Mouse (Mus musculus) liver, embryonic 16.5 days (tissue): Measurements from ENCODE around the gene Hs3st4. TPM values are rescaled to one million over a fixed set of nuclear protein-coding genes. Genes with fewer than 3 reads are reported as not detected.

Experiments used
- ATAC-seq: fragments of 200-750 bp; cut with Nextera tagmentation; 2 replicates; pipeline ENCODE4 v1.8.0; 2017; ENCODE audit warnings: low read depth, mild to moderate bottlenecking, moderate number of reproducible peaks, moderate library complexity
- H3K27ac ChIP-seq: fragments of 300-500 bp; sonication (generic); 2 replicates; pipeline ENCODE4 v1.5.1; 2014; ENCODE audit warnings: mild to moderate bottlenecking, low read length
- H3K27me3 ChIP-seq: fragments of 300-500 bp; sonication (generic); 2 replicates; pipeline ENCODE4 v1.6.1; 2014; ENCODE audit warnings: low read depth, low read length, mixed read lengths; ENCODE audit not compliant: control insufficient read depth, insufficient read depth
- H3K36me3 ChIP-seq: fragments of 300-500 bp; sonication (generic); 2 replicates; pipeline ENCODE4 v1.6.1; 2014; ENCODE audit warnings: mild to moderate bottlenecking; ENCODE audit not compliant: control insufficient read depth, insufficient read depth
- H3K4me1 ChIP-seq: fragments of 300-500 bp; sonication (generic); 2 replicates; pipeline ENCODE4 v1.6.1; 2014; ENCODE audit warnings: low read depth, low read length, mixed read lengths; ENCODE audit not compliant: control insufficient read depth
- H3K4me2 ChIP-seq: fragments of 300-500 bp; sonication (generic); 2 replicates; pipeline ENCODE4 v1.6.1; 2014; ENCODE audit warnings: low read depth, low read length, mixed read lengths
- H3K4me3 ChIP-seq: fragments of 300-500 bp; sonication (generic); 2 replicates; pipeline ENCODE4 v1.5.1; 2014; ENCODE audit warnings: low read depth, mild to moderate bottlenecking, low read length
- H3K9ac ChIP-seq: fragments of 300-500 bp; sonication (generic); 2 replicates; pipeline ENCODE4 v1.6.1; 2014; ENCODE audit warnings: low read depth, low read length
- H3K9me3 ChIP-seq: fragments of 300-500 bp; sonication (generic); replicated peaks from 2 replicates; pipeline ENCODE4 v1.6.1; 2016; ENCODE audit warnings: low read length; ENCODE audit not compliant: control insufficient read depth
- WGBS: fragments of 180-500 bp; shearing (Covaris S2); extraction: QIAGEN DNeasy Blood & Tissue Kit; methylation state at CpG from one replicate; pipeline ENCODE4 v1.1.7; 2014; ENCODE audit not compliant: insufficient replicate concordance; 5-methylcytosine and 5-hydroxymethylcytosine counted together
- polyA plus RNA-seq: library from polyadenylated mRNA; unstranded; fragments of >200 nt; fragmentation: Nextera tagmentation; extraction: Ambion mirVana; gene quantifications from 2 replicates; pipeline ENCODE4 v1.2.1, GENCODE M21; 2015

The Hs3st4 gene
- polyA plus RNA-seq, 1 experiment from 2014 or later = not detected

DNA sequence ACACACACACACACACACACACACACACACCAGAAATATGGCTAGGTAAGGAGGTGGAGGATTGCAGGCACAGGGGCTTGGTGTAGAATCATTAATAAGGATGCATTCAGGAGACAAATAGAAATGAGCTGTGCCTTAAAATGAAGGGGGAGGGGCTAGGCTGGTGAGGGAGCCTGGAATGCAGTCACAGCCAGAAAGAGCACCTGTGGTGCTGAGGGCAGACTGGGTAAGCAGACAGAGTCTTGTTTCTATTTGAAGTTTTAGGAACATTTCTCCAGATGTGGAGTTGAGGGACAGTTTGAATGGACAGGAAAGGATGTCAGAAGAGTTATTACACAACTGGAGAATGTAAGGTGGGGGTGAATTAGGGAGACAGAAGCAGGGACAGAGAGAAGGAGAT is 64.7 kb downstream of the Hs3st4 start:
- Histone ChIP-seq H3K27ac (no peak overlapping the region), H3K9ac (no peak overlapping the region), H3K4me2 (no peak overlapping the region), H3K4me1 (no peaks in the 10 kb centered on the region), H3K36me3 (no peaks in the 10 kb centered on the region), H3K9me3 (no peaks in the 10 kb centered on the region), H3K27me3 (no peaks in the 10 kb centered on the region), H3K4me3 (no peak overlapping the region)
- no peak for ATAC-seq

DNA sequence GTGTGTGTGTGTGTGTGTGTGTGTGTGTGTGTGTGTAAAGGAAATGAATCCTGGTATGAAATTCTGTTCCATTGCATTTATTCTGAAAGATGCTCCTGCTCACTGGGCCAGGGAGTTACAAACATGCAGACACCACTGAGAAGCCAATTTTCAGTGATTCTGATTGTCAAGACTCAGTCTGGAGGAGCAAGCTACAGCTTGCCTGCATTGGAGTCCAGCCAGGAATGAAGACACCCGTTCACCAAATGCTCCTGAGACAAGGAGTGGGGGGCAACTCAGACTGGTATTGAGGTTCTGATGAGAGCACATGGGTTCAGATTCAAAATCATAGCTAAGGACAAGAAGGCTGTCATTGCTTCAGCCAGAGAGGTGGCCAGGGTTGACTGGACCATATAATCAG is 66.3 kb downstream of the Hs3st4 start:
- 38% methylated on average over 1 of the region's 1 CpGs for WGBS
- H3K4me1 ChIP-seq = no peaks in the 10 kb centered on the region
- no peaks in the 10 kb centered on the region for H3K9me3 ChIP-seq
- no peak overlapping the region for H3K4me2 ChIP-seq
- no peak overlapping the region for H3K4me3 ChIP-seq
- H3K27me3 ChIP-seq = no peaks in the 10 kb centered on the region
- ATAC-seq = no peak
- no peak overlapping the region for H3K27ac ChIP-seq
- H3K36me3 ChIP-seq = no peaks in the 10 kb centered on the region
- H3K9ac ChIP-seq = no peak overlapping the region

DNA sequence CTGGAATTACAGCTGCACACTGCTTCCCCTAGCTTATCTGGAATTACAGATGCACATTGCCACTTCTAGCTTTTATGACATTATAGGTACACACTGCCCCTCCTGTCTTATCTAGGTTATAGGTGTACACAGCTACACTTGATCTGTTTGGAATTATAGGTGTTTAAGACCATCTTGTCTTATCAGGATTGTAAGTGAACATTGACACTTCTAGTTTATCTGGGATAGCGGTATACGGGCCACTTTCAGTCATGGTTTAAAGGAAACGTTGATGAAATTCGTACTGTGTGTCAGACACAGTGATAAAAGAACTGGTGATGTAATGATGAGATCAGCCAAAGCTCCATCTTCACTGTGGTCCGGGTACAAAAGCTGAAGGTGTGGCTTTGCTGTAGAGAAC is 67.8 kb downstream of the Hs3st4 start:
- H3K4me1 ChIP-seq = no peaks in the 10 kb centered on the region
- H3K36me3 ChIP-seq = no peaks in the 10 kb centered on the region
- no peak overlapping the region for H3K4me2 ChIP-seq
- ATAC-seq = no peak
- H3K27me3 ChIP-seq = no peaks in the 10 kb centered on the region
- WGBS = 60% methylated on average over 5 of the region's 5 CpGs
- no peak overlapping the region for H3K27ac ChIP-seq
- no peak overlapping the region for H3K9ac ChIP-seq
- no peak overlapping the region for H3K4me3 ChIP-seq
- H3K9me3 ChIP-seq = no peaks in the 10 kb centered on the region

- no peak overlapping the region for H3K4me3 ChIP-seq
- no peak overlapping the region for H3K27ac ChIP-seq
- no peaks in the 10 kb centered on the region for H3K9me3 ChIP-seq
- no peaks in the 10 kb centered on the region for H3K4me1 ChIP-seq
- no peaks in the 10 kb centered on the region for H3K27me3 ChIP-seq
- no peak overlapping the region for H3K4me2 ChIP-seq
- no peaks in the 10 kb centered on the region for H3K36me3 ChIP-seq
- no peak for ATAC-seq
- WGBS = 45% methylated on average over 1 of the region's 1 CpGs
- H3K9ac ChIP-seq = no peak overlapping the region
Measured at GRCm38 (mm10) chr7:124083741-124084140, 101.1 kb downstream of the Hs3st4 start.

GRCm38 (mm10) chr7:124129019-124129418 is 146.3 kb downstream of the Hs3st4 start:
- Histone ChIP-seq H3K27me3 (no peaks in the 10 kb centered on the region), H3K36me3 (no peaks in the 10 kb centered on the region), H3K27ac (no peak overlapping the region), H3K9ac (no peak overlapping the region), H3K9me3 (no peaks in the 10 kb centered on the region), H3K4me3 (no peak overlapping the region), H3K4me2 (no peak overlapping the region), H3K4me1 (no peaks in the 10 kb centered on the region)
- 0% methylated on average over 2 of the region's 2 CpGs for WGBS
- ATAC-seq = no peak

- Histone ChIP-seq H3K36me3 (no peaks in the 10 kb centered on the region), H3K27ac (no peak overlapping the region), H3K4me2 (no peak overlapping the region), H3K4me1 (no peaks in the 10 kb centered on the region), H3K4me3 (no peak overlapping the region), H3K9ac (no peak overlapping the region), H3K27me3 (no peaks in the 10 kb centered on the region), H3K9me3 (no peaks in the 10 kb centered on the region)
- 55% methylated on average over 7 of the region's 7 CpGs for WGBS
- ATAC-seq = no peak
Measured at GRCm38 (mm10) chr7:124131312-124131711, 148.6 kb downstream of the Hs3st4 start.

DNA sequence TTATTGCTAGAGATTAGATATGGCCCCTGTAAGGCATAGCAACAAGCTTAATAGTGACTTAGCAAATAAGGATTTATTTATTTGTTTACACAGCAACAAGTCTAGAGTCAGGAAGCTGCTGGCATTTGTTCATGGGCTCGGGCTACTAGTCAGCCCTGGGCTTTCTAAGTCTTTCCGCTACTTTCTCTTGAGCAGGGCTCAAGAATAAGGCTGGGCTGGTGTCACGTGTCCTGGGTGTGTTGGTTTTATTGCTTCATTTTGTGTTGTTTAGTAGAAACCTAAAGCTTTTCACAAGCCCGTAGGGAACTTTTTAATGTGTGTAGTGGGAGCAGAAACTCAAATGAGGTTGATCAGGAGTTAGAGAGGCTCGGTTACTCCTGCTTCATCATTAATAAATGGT is 153.5 kb downstream of the Hs3st4 start:
- no peak overlapping the region for H3K4me3 ChIP-seq
- no peaks in the 10 kb centered on the region for H3K9me3 ChIP-seq
- no peak overlapping the region for H3K27ac ChIP-seq
- no peak overlapping the region for H3K4me2 ChIP-seq
- H3K36me3 ChIP-seq = no peaks in the 10 kb centered on the region
- ATAC-seq = no peak
- H3K4me1 ChIP-seq = no peaks in the 10 kb centered on the region
- H3K27me3 ChIP-seq = no peaks in the 10 kb centered on the region
- WGBS = 42% methylated on average over 5 of the region's 5 CpGs
- H3K9ac ChIP-seq = no peak overlapping the region

DNA sequence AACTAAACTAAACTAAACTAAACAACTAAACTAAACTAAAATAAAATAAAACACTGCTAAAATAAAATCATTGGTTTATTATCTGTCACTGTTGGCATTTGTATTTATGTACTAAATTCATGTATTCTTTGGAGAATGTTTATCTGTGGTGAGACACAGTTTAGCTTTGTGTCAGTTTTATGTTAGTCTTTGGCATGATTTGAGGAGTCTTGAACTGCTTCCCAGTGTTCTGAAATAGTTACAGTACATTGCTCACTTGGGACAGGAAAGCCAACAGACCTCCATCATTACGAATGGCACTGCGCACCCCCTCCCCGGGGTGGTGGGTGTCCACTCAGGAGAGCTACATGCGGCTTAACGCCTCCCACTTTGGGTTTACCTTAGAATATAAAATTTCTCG is 158.6 kb downstream of the Hs3st4 start:
- H3K4me2 ChIP-seq = no peak overlapping the region
- no peaks in the 10 kb centered on the region for H3K36me3 ChIP-seq
- H3K9me3 ChIP-seq = no peaks in the 10 kb centered on the region
- H3K27me3 ChIP-seq = no peaks in the 10 kb centered on the region
- H3K9ac ChIP-seq = no peak overlapping the region
- H3K27ac ChIP-seq = no peak overlapping the region
- no peak for ATAC-seq
- H3K4me1 ChIP-seq = no peaks in the 10 kb centered on the region
- no peak overlapping the region for H3K4me3 ChIP-seq
- WGBS = 72% methylated on average over 6 of the region's 6 CpGs

- Histone ChIP-seq H3K27me3 (no peaks in the 10 kb centered on the region), H3K4me3 (no peak overlapping the region), H3K4me2 (no peak overlapping the region), H3K27ac (no peak overlapping the region), H3K9ac (no peak overlapping the region), H3K4me1 (no peaks in the 10 kb centered on the region), H3K36me3 (no peaks in the 10 kb centered on the region), H3K9me3 (0 out of 2 replicates have a peak, but pooled peaks cover 3% of the 10 kb centered on the region)
- 39% methylated on average over 2 of the region's 2 CpGs for WGBS
- no peak for ATAC-seq
Measured at GRCm38 (mm10) chr7:124150901-124151300, 168.2 kb downstream of the Hs3st4 start.

GRCm38 (mm10) chr7:124163301-124163700 is 180.6 kb downstream of the Hs3st4 start:
- Histone ChIP-seq H3K9me3 (no peaks in the 10 kb centered on the region), H3K4me2 (no peak overlapping the region), H3K4me3 (no peak overlapping the region), H3K27me3 (no peaks in the 10 kb centered on the region), H3K9ac (no peak overlapping the region), H3K4me1 (no peaks in the 10 kb centered on the region), H3K36me3 (no peaks in the 10 kb centered on the region), H3K27ac (no peak overlapping the region)
- WGBS = 65% methylated on average over 1 of the region's 1 CpGs
- ATAC-seq = no peak
